Mouse (Mus musculus) gastrocnemius, adult 8-10 months (tissue): ENCODE measurements around the gene Tor4a. TPM values are rescaled to one million over a fixed set of nuclear protein-coding genes. Genes with fewer than 3 reads are reported as not detected.

Source experiments
- DNase-seq, 2 experiments: peaks; one replicate each; pipeline ENCODE4 v3.0.0; 2022; ENCODE audit warnings: low spot score in 2 of 2
- total RNA-seq, 4 experiments: library from RNA; stranded (reverse); gene quantifications; 2 replicates each; pipeline ENCODE4 v1.2.4; 2022

Gene Tor4a
- total RNA-seq, 4 experiments from 2014 or later: 0.48 to 0.92 (median 0.76) TPM

GRCm38 (mm10) chr2:25171101-25171768 lies 25.5 kb downstream of the Tor4a start:
- no peak for DNase-seq

- no peak for DNase-seq
These were observed 26.2 kb downstream of the Tor4a start for GRCm38 (mm10) chr2:25170326-25171100.

DNA sequence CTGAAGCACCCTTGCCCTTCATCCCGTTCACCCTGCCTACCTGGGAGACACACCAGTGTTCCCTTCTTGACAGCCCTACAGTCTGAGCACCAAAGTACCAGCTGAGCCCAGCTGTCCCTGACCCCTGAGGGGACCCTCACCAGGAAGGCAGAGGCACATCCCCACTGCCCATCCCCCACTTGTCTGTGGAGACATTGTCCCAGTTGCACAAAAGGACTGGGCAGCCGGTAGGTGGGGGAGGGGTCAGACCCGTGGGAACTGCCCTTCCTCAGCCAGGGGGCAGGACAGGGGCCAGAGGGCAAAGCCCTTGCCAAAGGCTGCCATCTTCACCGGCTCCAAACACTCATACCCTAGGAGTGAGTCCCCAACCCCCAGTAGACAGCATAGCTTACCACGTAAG lies 26.9 kb downstream of the Tor4a start:
- no peak for DNase-seq

GRCm38 (mm10) chr2:25168665-25168978 lies 28.1 kb downstream of the Tor4a start:
- DNase-seq: no peak

GRCm38 (mm10) chr2:25167919-25168664 lies 28.6 kb downstream of the Tor4a start:
- no peak for DNase-seq

DNA sequence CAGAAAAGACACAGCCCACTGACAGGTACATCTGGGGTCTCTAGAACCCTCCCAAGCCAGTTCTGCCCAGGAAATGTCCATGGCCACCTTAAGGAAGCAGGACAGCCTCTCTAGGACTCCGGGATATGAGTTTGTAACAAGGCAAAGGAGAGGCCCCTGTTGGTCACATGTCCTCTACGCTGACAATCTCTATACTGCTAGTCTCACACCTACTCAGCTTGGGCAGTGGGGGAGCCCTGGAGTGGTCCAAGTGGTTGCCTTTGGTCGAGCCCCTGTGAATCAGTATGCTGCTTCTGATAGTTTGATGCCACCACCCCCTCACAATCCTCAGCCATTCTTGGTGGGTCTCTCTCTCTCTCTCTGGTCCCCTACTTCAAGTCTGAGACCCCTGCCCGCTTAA lies 29.2 kb downstream of the Tor4a start:
- no peak for DNase-seq

DNA sequence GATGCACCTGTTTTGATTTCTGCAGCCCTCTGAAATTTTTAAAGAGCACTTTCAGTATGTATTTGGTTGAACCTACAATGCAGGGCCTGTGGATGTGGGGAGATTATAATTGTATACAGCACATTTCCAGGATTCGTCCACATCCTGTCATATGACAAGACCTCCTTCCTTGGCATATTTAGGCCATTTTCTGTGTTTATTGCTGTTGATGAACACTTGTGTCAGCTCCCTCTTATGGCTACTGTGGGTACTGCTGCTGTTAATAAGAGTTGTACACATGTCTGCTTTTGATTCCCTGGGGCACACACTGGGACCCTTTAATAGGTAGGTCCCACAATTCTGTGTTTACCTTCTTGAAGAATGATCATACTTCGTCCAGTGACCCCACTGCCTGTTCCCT lies 39.0 kb downstream of the Tor4a start:
- no peak for DNase-seq

GRCm38 (mm10) chr2:25156990-25157389 lies 39.7 kb downstream of the Tor4a start:
- DNase-seq: no peak

GRCm38 (mm10) chr2:25156177-25156576 lies 40.5 kb downstream of the Tor4a start:
- DNase-seq: no peak

DNA sequence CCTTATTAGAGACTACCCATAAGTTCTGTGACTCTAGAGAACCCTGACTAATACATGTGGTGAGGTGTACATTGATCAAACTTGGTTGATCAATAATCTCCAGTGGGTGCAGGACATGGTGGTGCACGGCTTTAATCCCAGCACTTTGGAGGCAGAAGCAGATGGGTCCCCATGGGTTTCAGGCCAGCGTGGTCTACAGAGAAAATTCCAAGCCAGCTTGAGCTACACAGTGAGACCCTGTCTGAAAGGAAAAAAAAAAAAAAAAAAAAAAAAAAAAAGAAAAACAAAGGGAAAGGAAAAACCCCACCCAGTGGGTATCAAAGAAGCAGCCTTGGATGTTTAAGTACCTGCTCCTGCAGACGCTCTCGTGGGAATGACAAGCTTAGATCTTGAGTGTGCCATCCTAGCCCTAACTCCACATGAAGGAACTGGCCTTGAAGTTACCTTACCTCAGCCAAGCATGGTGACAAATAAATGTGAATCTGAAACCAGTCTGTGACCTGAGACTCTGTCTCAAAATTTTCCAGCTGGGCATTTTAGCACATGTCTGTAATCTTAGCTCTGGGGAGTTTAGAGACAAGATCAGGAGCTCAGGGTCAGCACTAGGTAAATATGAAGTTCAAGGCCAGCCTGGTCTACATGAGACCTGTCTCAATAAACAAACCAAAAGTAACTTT lies 45.3 kb downstream of the Tor4a start:
- DNase-seq: no peak

- no peak for DNase-seq
These were observed 47.0 kb downstream of the Tor4a start for GRCm38 (mm10) chr2:25149643-25150042.

DNA sequence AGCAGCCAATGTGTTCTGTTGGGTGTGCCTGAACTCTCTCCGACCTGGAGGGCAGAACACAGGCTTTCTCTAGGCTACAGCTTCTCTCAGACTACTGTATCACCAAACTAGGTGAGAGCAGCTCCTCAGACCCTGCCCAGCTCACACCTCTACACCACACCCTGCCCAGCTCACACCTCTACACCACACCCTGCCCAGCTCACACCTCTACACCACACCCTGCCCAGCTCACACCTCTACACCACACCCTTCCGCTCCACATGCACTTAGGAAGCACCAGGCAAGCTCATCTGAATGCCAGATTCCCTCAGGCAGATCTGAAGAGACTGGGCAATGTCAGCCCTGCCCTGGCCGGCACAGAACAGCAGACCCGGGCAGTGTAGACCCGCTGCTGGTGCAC lies 48.8 kb downstream of the Tor4a start:
- DNase-seq: no peak

- no peak for DNase-seq
These were observed 49.3 kb downstream of the Tor4a start for GRCm38 (mm10) chr2:25147398-25147797.

GRCm38 (mm10) chr2:25145346-25145745 lies 51.3 kb downstream of the Tor4a start:
- DNase-seq: no peak

Other genes starting within 250 kb of the Tor4a start
- 10 to 100 TPM; 19.9 to 24.0 (median 23.1) TPM for gene Zmynd19, start 247.1 kb downstream of the Tor4a start, total RNA-seq
- 1 to 10 TPM; 3.8 to 4.3 (median 4.2) TPM for gene Dph7, start 234.5 kb downstream of the Tor4a start, total RNA-seq
- gene Mrpl41, start 221.8 kb downstream of the Tor4a start, total RNA-seq: 10 to 100 TPM; 33.0 to 39.9 (median 34.9) TPM
- gene Pnpla7, start 220.9 kb downstream of the Tor4a start, total RNA-seq: 10 to 100 TPM; 32.8 to 48.4 (median 40.4) TPM
- gene Nsmf, start 142.5 kb downstream of the Tor4a start, total RNA-seq: 1 to 10 TPM; 5.6 to 8.4 (median 7.2) TPM
- not detected for gene Entpd8, start 116.6 kb downstream of the Tor4a start, total RNA-seq
- gene Noxa1, start 101.7 kb downstream of the Tor4a start, total RNA-seq: not detected
- gene Nrarp, start 16.1 kb downstream of the Tor4a start, total RNA-seq: 1 to 10 TPM; 3.0 to 7.1 (median 5.9) TPM
- gene Nelfb, start 14.6 kb upstream of the Tor4a start, total RNA-seq: 10 to 100 TPM; 20.8 to 28.3 (median 22.6) TPM
- not detected for gene Stpg3, start 17.8 kb upstream of the Tor4a start, total RNA-seq
- gene Fam166a, start 21.9 kb upstream of the Tor4a start, total RNA-seq: not detected
- 100 to 1,000 TPM; 228 to 239 (median 232) TPM for gene Tubb4b, start 27.8 kb upstream of the Tor4a start, total RNA-seq
- gene Slc34a3, start 37.5 kb upstream of the Tor4a start, total RNA-seq: not detected
- not detected for gene Rnf224, start 39.9 kb upstream of the Tor4a start, total RNA-seq
- under 1 TPM; 0.36 to 0.87 (median 0.69) TPM for gene Rnf208, start 45.4 kb upstream of the Tor4a start, total RNA-seq
- gene Cysrt1, start 45.6 kb upstream of the Tor4a start, total RNA-seq: not detected
- gene AL732309.1, start 50.0 kb upstream of the Tor4a start, total RNA-seq: 1 to 10 TPM in 2 of 4 experiments, under 1 TPM in 2; 0.54 to 1.8 (median 1.2) TPM
- 10 to 100 TPM; 11.7 to 14.1 (median 13.1) TPM for gene Tmem203, start 58.6 kb upstream of the Tor4a start, total RNA-seq
- 1 to 10 TPM; 2.0 to 5.3 (median 2.6) TPM for gene Tprn, start 65.7 kb upstream of the Tor4a start, total RNA-seq
- 10 to 100 TPM; 29.0 to 36.4 (median 31.2) TPM for gene Ssna1, start 75.6 kb upstream of the Tor4a start, total RNA-seq
- 10 to 100 TPM; 30.4 to 33.4 (median 31.3) TPM for gene Anapc2, start 75.6 kb upstream of the Tor4a start, total RNA-seq
- gene Tmem210, start 91.3 kb upstream of the Tor4a start, total RNA-seq: not detected
- not detected for gene Lrrc26, start 93.0 kb upstream of the Tor4a start, total RNA-seq
- not detected for gene Grin1, start 122.3 kb upstream of the Tor4a start, total RNA-seq
- gene Man1b1, start 135.5 kb upstream of the Tor4a start, total RNA-seq: 10 to 100 TPM; 13.9 to 15.0 (median 14.4) TPM
- gene Dpp7, start 159.5 kb upstream of the Tor4a start, total RNA-seq: 10 to 100 TPM; 12.8 to 20.3 (median 16.7) TPM
- 10 to 100 TPM in 1 of 4 experiments, 1 to 10 TPM in 3; 3.6 to 11.9 (median 4.8) TPM for gene Uap1l1, start 168.8 kb upstream of the Tor4a start, total RNA-seq
- gene Sapcd2, start 175.4 kb upstream of the Tor4a start, total RNA-seq: not detected
- gene Entpd2, start 199.0 kb upstream of the Tor4a start, total RNA-seq: 1 to 10 TPM; 3.8 to 8.0 (median 6.2) TPM
- gene Npdc1, start 202.5 kb upstream of the Tor4a start, total RNA-seq: 10 to 100 TPM; 12.6 to 19.9 (median 15.7) TPM
- gene Fut7, start 226.4 kb upstream of the Tor4a start, total RNA-seq: not detected
- gene Abca2, start 231.8 kb upstream of the Tor4a start, total RNA-seq: 10 to 100 TPM; 14.6 to 19.4 (median 16.0) TPM